Comparison of ENCODE assay signal across 7 mouse cellular contexts in the genomic region with DNA sequence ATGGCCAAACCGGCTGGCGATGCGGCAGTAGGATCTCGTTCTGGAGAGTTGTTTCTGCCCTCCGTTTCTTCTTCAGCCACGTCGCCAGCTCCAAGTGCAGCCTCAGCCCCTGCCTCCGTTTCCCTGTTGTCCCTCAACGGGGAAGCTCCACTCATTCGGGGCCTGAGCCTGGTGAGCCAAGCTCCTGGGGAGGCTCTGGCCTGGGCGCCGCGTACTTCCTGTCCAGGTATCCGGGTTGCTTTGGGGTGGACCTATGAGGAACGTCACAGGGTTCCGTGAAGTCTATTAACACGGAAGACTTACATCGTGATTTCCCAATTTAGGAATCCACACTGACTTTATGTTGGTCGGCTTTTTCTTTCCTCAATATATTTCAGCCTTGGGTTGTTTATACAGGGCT. TPM values are rescaled to one million over a fixed set of nuclear protein-coding genes. Genes with fewer than 3 reads are reported as not detected.
A peak's percentile ranks its signal among the peaks of the same experiment; 100 is the strongest.
DNase-seq lines count a peak whose midpoint lies in the region; ATAC-seq and TF ChIP-seq lines count a peak whose summit lies in the region.

No protein-coding gene starts in this region.

- no peaks in the 10 kb centered on the region for H3K9me3 ChIP-seq in E14TG2a.4 (ENCODE audit: low read length)
- H3K9me3 ChIP-seq in embryonic facial prominence, embryonic 14.5 days (ENCODE audit: control insufficient read depth, low read length): no peaks in the 10 kb centered on the region
- H3K9me3 ChIP-seq in hindbrain, embryonic 11.5 days (ENCODE audit: control insufficient read depth, low read length): no peaks in the 10 kb centered on the region
- H3K9me3 ChIP-seq in limb, embryonic 15.5 days: no peaks in the 10 kb centered on the region
- no peaks in the 10 kb centered on the region for H3K9me3 ChIP-seq in midbrain, embryonic 13.5 days

- H3K27ac ChIP-seq in embryonic facial prominence, embryonic 14.5 days (replicated peaks; ENCODE audit: low read depth, low read length): peak overlapping the region; percentile 94
- peak overlapping the region; percentile 76 for H3K27ac ChIP-seq in hindbrain, embryonic 11.5 days (ENCODE audit: low read depth, low read length)
- H3K27ac ChIP-seq in limb, embryonic 15.5 days: peak overlapping the region; percentile 94
- H3K27ac ChIP-seq in midbrain, embryonic 13.5 days: peak overlapping the region; percentile 85

- peaks cover 3% of the 10 kb centered on the region for H3K79me3 ChIP-seq in C2C12 (ENCODE audit: low read depth)

- peaks cover 20% of the 10 kb centered on the region for H3K4me1 ChIP-seq in E14TG2a.4 (replicated peaks; ENCODE audit: low read depth, low read length)
- peaks cover 17% of the 10 kb centered on the region for H3K4me1 ChIP-seq in embryonic facial prominence, embryonic 14.5 days (ENCODE audit: control insufficient read depth, insufficient read depth, low read length)
- no peaks in the 10 kb centered on the region for H3K4me1 ChIP-seq in hindbrain, embryonic 11.5 days (replicated peaks; ENCODE audit: control insufficient read depth, insufficient read depth, low read length)
- H3K4me1 ChIP-seq in limb, embryonic 15.5 days: peaks cover 22% of the 10 kb centered on the region
- H3K4me1 ChIP-seq in midbrain, embryonic 13.5 days (replicated peaks): peaks cover 30% of the 10 kb centered on the region

- peak overlapping the region; percentile 90 for H3K4me2 ChIP-seq in embryonic facial prominence, embryonic 14.5 days (ENCODE audit: low read depth, low read length)
- peak overlapping the region; percentile 95 for H3K4me2 ChIP-seq in hindbrain, embryonic 11.5 days (replicated peaks; ENCODE audit: low read depth, low read length)
- peak overlapping the region; percentile 86 for H3K4me2 ChIP-seq in limb, embryonic 15.5 days
- H3K4me2 ChIP-seq in midbrain, embryonic 13.5 days (replicated peaks): peak overlapping the region; percentile 94

- H3K4me3 ChIP-seq in C2C12 (ENCODE audit: insufficient read depth, poor library complexity, severe bottlenecking) (peak overlapping the region; percentile 75), E14TG2a.4 (replicated peaks; ENCODE audit: low read length) (peak overlapping the region; percentile 90)
- peak overlapping the region; percentile 77 for H3K4me3 ChIP-seq in embryonic facial prominence, embryonic 14.5 days (ENCODE audit: low read depth, low read length)
- peak overlapping the region; percentile 78 for H3K4me3 ChIP-seq in hindbrain, embryonic 11.5 days (ENCODE audit: low read depth, low read length)
- H3K4me3 ChIP-seq in limb, embryonic 15.5 days: peak overlapping the region; percentile 79
- peak overlapping the region; percentile 82 for H3K4me3 ChIP-seq in midbrain, embryonic 13.5 days (replicated peaks)

- H3K9ac ChIP-seq in embryonic facial prominence, embryonic 14.5 days (ENCODE audit: low read depth, low read length): peak overlapping the region; percentile 90
- H3K9ac ChIP-seq in hindbrain, embryonic 11.5 days (ENCODE audit: low read depth, low read length): peak overlapping the region; percentile 85
- peak overlapping the region; percentile 85 for H3K9ac ChIP-seq in limb, embryonic 15.5 days
- peak overlapping the region; percentile 89 for H3K9ac ChIP-seq in midbrain, embryonic 13.5 days (replicated peaks)

- WGBS in embryonic facial prominence, embryonic 14.5 days: under 1% methylated on average over 19 of the region's 19 CpGs
- whole genome bisulfite sequencing in hindbrain, embryonic 11.5 days: 1% methylated on average over 19 of the region's 19 CpGs
- under 1% methylated on average over 19 of the region's 19 CpGs for WGBS in limb, embryonic 15.5 days
- 1% methylated on average over 19 of the region's 19 CpGs for WGBS in midbrain, embryonic 13.5 days

- peaks cover 8% of the 10 kb centered on the region for H3K79me2 ChIP-seq in C2C12 (ENCODE audit: control insufficient read depth, insufficient read depth)

- TF ChIP-seq CTCF in C2C12 (IDR thresholded peaks at IDR 0.05; ENCODE audit: control insufficient read depth, insufficient read depth, insufficient read length): no peak
- TF ChIP-seq CTCF in E14TG2a.4 (conservative IDR thresholded peaks at IDR 0.05; ENCODE audit: low read length): no peak

- peak; percentile 57 for DNase-seq in embryonic facial prominence, embryonic 14.5 days (ENCODE audit: low spot score)
- no peak for DNase-seq in hindbrain, embryonic 11.5 days (ENCODE audit: low spot score)
- DNase-seq in retina, embryonic 14.5 days (ENCODE audit: low spot score): no peak

- no peaks in the 10 kb centered on the region for H3K27me3 ChIP-seq in C2C12 (ENCODE audit: control insufficient read depth, insufficient read depth, insufficient read length)
- H3K27me3 ChIP-seq in E14TG2a.4 (ENCODE audit: insufficient read depth, low read length): no peaks in the 10 kb centered on the region
- no peaks in the 10 kb centered on the region for H3K27me3 ChIP-seq in embryonic facial prominence, embryonic 14.5 days (replicated peaks; ENCODE audit: control insufficient read depth, insufficient read depth, low read length)
- H3K27me3 ChIP-seq in hindbrain, embryonic 11.5 days (ENCODE audit: control insufficient read depth, insufficient read depth, low read length): no peaks in the 10 kb centered on the region
- H3K27me3 ChIP-seq in limb, embryonic 15.5 days: no peaks in the 10 kb centered on the region
- H3K27me3 ChIP-seq in midbrain, embryonic 13.5 days: no peaks in the 10 kb centered on the region

- ATAC-seq in embryonic facial prominence, embryonic 14.5 days (ENCODE audit: low read depth): peak; percentile 34; the same call in 1 of the 2 replicates
- peak; percentile 23; the same call in 1 of the 2 replicates for ATAC-seq in hindbrain, embryonic 11.5 days (ENCODE audit: low FRiP score)
- no peak for ATAC-seq in limb, embryonic 15.5 days (ENCODE audit: insufficient number of reproducible peaks, low FRiP score, low TSS enrichment, low read depth)
- peak; percentile 10; the same call in 1 of the 2 replicates for ATAC-seq in midbrain, embryonic 13.5 days

- H3ac ChIP-seq in C2C12 (ENCODE audit: control insufficient read depth, insufficient read length, low read depth): peak overlapping the region; percentile 57

- peaks cover under 1% of the 10 kb centered on the region for H3K36me3 ChIP-seq in C2C12 (ENCODE audit: control insufficient read depth, insufficient read depth)
- peaks cover 43% of the 10 kb centered on the region for H3K36me3 ChIP-seq in E14TG2a.4 (ENCODE audit: insufficient read depth, low read length)
- peaks cover 44% of the 10 kb centered on the region for H3K36me3 ChIP-seq in embryonic facial prominence, embryonic 14.5 days (ENCODE audit: control insufficient read depth, insufficient read depth, low read length)
- H3K36me3 ChIP-seq in hindbrain, embryonic 11.5 days (ENCODE audit: control insufficient read depth, insufficient read depth, low read length): no peaks in the 10 kb centered on the region
- peaks cover 36% of the 10 kb centered on the region for H3K36me3 ChIP-seq in limb, embryonic 15.5 days
- H3K36me3 ChIP-seq in midbrain, embryonic 13.5 days: peaks cover 37% of the 10 kb centered on the region

TF ChIP-seq in C2C12, 6 proteins besides CTCF, POLR2A, EP300 and RAD21:
- TF ChIP-seq CEBPB (IDR thresholded peaks at IDR 0.05; ENCODE audit: low read depth): no peak
- TF ChIP-seq MYOD1 (IDR thresholded peaks at IDR 0.05; ENCODE audit: control insufficient read depth, insufficient read length, low read depth): no peak
- TF ChIP-seq MYOG (IDR thresholded peaks at IDR 0.05; ENCODE audit: control insufficient read depth, extremely low read depth, insufficient read length): no peak
- no peak for TF ChIP-seq MAX (IDR thresholded peaks at IDR 0.05)
- no peak for TF ChIP-seq FOSL1 (IDR thresholded peaks at IDR 0.05; ENCODE audit: insufficient read depth, low read length, poor library complexity, severe bottlenecking)
- TF ChIP-seq USF1 (IDR thresholded peaks at IDR 0.05; ENCODE audit: low read depth): no peak

RNA-seq across cellular contexts. Expression of gene Atg9a, which starts 0.5 kb away (rescaled TPM):
- polyA plus RNA-seq in C2C12 (2012; fragmentation: generic; extraction: Trizol): 16.8 TPM
- polyA plus RNA-seq in embryonic facial prominence, embryonic 14.5 days (2014; fragmentation: Nextera tagmentation; extraction: Ambion mirVana): 31.9 and 32.7 TPM in 2 replicates
- polyA plus RNA-seq in hindbrain, embryonic 11.5 days (2014; fragmentation: Nextera tagmentation; extraction: Ambion mirVana): 17.4 and 18.6 TPM in 2 replicates
- 33.9 TPM in 2 replicates for polyA plus RNA-seq in limb, embryonic 15.5 days (2015; fragmentation: Nextera tagmentation; extraction: Ambion mirVana)
- 39.8 and 43.1 TPM in 2 replicates for polyA plus RNA-seq in midbrain, embryonic 13.5 days (2015; fragmentation: Nextera tagmentation; extraction: Ambion mirVana)

RNA-seq across cellular contexts. Expression of gene Ankzf1, which starts 0.5 kb away (rescaled TPM):
- polyA plus RNA-seq in C2C12 (2012; fragmentation: generic; extraction: Trizol): 4.0 TPM
- 16.8 and 21.8 TPM in 2 replicates for polyA plus RNA-seq in embryonic facial prominence, embryonic 14.5 days (2014; fragmentation: Nextera tagmentation; extraction: Ambion mirVana)
- polyA plus RNA-seq in hindbrain, embryonic 11.5 days (2014; fragmentation: Nextera tagmentation; extraction: Ambion mirVana): 12.8 and 14.9 TPM in 2 replicates
- polyA plus RNA-seq in limb, embryonic 15.5 days (2015; fragmentation: Nextera tagmentation; extraction: Ambion mirVana): 28.0 and 30.7 TPM in 2 replicates
- polyA plus RNA-seq in midbrain, embryonic 13.5 days (2015; fragmentation: Nextera tagmentation; extraction: Ambion mirVana): 23.9 and 27.5 TPM in 2 replicates

RNA-seq across cellular contexts. Expression of gene Abcb6, which starts 12.3 kb away (rescaled TPM):
- polyA plus RNA-seq in C2C12 (2012; fragmentation: generic; extraction: Trizol): 34.9 TPM
- polyA plus RNA-seq in embryonic facial prominence, embryonic 14.5 days (2014; fragmentation: Nextera tagmentation; extraction: Ambion mirVana): 21.7 and 24.5 TPM in 2 replicates
- polyA plus RNA-seq in hindbrain, embryonic 11.5 days (2014; fragmentation: Nextera tagmentation; extraction: Ambion mirVana): 21.8 and 23.9 TPM in 2 replicates
- polyA plus RNA-seq in limb, embryonic 15.5 days (2015; fragmentation: Nextera tagmentation; extraction: Ambion mirVana): 28.3 and 29.5 TPM in 2 replicates
- polyA plus RNA-seq in midbrain, embryonic 13.5 days (2015; fragmentation: Nextera tagmentation; extraction: Ambion mirVana): 37.8 and 38.3 TPM in 2 replicates

RNA-seq across cellular contexts. Expression of gene Glb1l, which starts 18.2 kb away (rescaled TPM):
- 1.3 TPM for polyA plus RNA-seq in C2C12 (2012; fragmentation: generic; extraction: Trizol)
- polyA plus RNA-seq in embryonic facial prominence, embryonic 14.5 days (2014; fragmentation: Nextera tagmentation; extraction: Ambion mirVana): 13.0 and 17.6 TPM in 2 replicates
- 18.0 and 19.5 TPM in 2 replicates for polyA plus RNA-seq in hindbrain, embryonic 11.5 days (2014; fragmentation: Nextera tagmentation; extraction: Ambion mirVana)
- polyA plus RNA-seq in limb, embryonic 15.5 days (2015; fragmentation: Nextera tagmentation; extraction: Ambion mirVana): 16.7 and 19.0 TPM in 2 replicates
- polyA plus RNA-seq in midbrain, embryonic 13.5 days (2015; fragmentation: Nextera tagmentation; extraction: Ambion mirVana): 24.3 and 24.9 TPM in 2 replicates

RNA-seq across cellular contexts. Expression of gene Stk16, which starts 18.2 kb away (rescaled TPM):
- polyA plus RNA-seq in C2C12 (2012; fragmentation: generic; extraction: Trizol): 110 TPM
- polyA plus RNA-seq in embryonic facial prominence, embryonic 14.5 days (2014; fragmentation: Nextera tagmentation; extraction: Ambion mirVana): 97.1 and 103 TPM in 2 replicates
- polyA plus RNA-seq in hindbrain, embryonic 11.5 days (2014; fragmentation: Nextera tagmentation; extraction: Ambion mirVana): 110 and 125 TPM in 2 replicates
- 119 TPM in 2 replicates for polyA plus RNA-seq in limb, embryonic 15.5 days (2015; fragmentation: Nextera tagmentation; extraction: Ambion mirVana)
- polyA plus RNA-seq in midbrain, embryonic 13.5 days (2015; fragmentation: Nextera tagmentation; extraction: Ambion mirVana): 137 and 152 TPM in 2 replicates
